Mouse (Mus musculus) adrenal gland, adult (tissue): ENCODE results near the gene Rtkn2.
A peak's percentile ranks its signal among the peaks of the same experiment; 100 is the strongest.

Experiments used
- DNase-seq, 2 experiments: peaks; one replicate each; pipeline ENCODE4 v3.0.0; 2022 to 2023; ENCODE audit warnings: low spot score in 1 of 2; ENCODE audit not compliant: inconsistent age in 2 of 2

Gene Rtkn2

GRCm38 (mm10) chr10:68072626-68073025, 93.3 kb downstream of the Rtkn2 start:
- DNase-seq = no peak

DNA sequence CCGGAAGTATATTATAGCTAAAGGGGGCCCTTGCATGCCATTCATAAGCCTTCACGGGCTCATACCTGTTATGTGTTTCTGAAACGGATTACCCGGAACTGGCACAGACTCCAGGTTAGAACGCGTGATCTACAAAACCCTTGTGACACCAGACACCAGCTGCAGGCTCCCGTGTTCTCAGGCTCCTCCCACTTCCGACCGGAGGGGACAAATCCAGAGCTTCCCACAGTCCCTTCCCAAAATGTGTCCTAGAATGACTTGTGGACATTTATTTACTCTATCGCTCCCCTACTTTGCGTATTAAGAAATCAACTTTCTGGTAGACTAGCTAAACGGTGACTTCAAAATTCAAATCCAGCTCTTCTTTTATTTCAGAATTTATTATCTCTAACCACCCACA, 94.9 kb downstream of the Rtkn2 start:
- no peak for DNase-seq

- DNase-seq = no peak
Observed at GRCm38 (mm10) chr10:68075181-68075580, 95.8 kb downstream of the Rtkn2 start.

DNA sequence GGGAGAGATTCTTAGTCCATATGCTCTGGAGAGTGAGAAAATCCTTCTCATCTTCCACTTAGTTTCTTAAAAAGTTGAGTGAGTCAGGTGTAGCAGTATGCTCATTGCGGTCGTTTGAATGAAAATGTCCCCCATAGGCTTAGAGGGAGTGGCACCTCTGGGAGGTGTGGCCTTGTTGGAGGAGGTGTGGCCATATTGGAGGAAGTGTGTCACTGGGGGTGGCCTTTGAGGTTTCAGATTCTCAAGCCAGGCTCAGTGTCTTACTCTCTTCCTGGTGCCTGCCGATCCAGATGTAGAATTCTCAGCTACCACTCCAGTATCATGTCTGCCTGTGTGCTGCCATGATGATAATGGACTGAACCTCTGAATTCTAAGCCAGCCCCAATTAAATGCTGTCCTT, 99.3 kb downstream of the Rtkn2 start:
- DNase-seq = no peak

- no peak for DNase-seq
Observed at GRCm38 (mm10) chr10:68079910-68080670, 100.7 kb downstream of the Rtkn2 start.

GRCm38 (mm10) chr10:68081712-68082111, 102.3 kb downstream of the Rtkn2 start:
- DNase-seq = no peak

GRCm38 (mm10) chr10:68085574-68085973, 106.2 kb downstream of the Rtkn2 start:
- DNase-seq = no peak

- no peak for DNase-seq
Observed at GRCm38 (mm10) chr10:68086973-68087372, 107.6 kb downstream of the Rtkn2 start.

DNA sequence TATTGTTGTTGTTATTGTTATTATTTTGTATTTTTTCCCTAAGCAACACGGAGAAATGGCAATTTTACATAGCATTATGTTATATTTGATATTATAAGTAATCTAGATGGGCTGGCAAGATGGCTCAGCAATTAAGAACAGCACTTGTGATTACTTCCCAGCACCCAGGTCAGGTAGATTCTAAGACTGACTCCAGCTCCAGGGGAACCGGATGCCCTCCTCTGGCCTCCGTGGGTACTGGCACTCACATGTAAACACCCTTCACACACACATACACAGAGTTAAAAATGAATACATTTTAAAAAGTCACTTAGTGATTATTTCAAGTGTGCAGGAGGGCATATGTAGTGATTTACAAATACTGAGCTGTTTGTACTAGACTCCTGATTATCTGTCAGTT, 108.4 kb downstream of the Rtkn2 start:
- DNase-seq = no peak

- peak in 1 of 2 experiments; percentile 47 for DNase-seq
Observed at GRCm38 (mm10) chr10:68089435-68090196, 110.2 kb downstream of the Rtkn2 start.

GRCm38 (mm10) chr10:68090197-68090535, 110.8 kb downstream of the Rtkn2 start:
- peak; percentile 66 to 95 for DNase-seq

GRCm38 (mm10) chr10:68090544-68090943, 111.2 kb downstream of the Rtkn2 start:
- DNase-seq = no peak

DNA sequence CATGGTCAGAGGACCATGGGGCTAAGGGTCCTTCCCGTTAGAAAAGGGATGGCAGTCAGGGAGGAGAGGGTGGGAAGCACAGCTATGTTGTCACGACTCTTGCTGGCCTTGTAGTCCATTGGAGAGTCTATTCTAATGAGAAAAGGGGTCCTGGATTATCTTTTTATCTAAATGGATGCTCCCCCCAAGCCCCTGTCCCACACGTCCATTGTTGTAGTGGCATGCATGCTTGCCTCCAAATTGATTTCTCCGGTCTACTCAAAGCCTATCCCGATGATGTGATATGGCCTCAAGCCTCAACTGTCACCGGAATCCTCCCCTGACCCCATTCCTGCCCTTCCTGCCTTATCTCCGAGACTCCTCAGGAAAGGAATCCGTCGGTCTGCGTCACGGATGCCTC, 111.6 kb downstream of the Rtkn2 start:
- DNase-seq = no peak

- DNase-seq = peak in 1 of 2 experiments; percentile 67
Observed at GRCm38 (mm10) chr10:68091840-68092239, 112.5 kb downstream of the Rtkn2 start.

- no peak for DNase-seq
Observed at GRCm38 (mm10) chr10:68093496-68093895, 114.1 kb downstream of the Rtkn2 start.

DNA sequence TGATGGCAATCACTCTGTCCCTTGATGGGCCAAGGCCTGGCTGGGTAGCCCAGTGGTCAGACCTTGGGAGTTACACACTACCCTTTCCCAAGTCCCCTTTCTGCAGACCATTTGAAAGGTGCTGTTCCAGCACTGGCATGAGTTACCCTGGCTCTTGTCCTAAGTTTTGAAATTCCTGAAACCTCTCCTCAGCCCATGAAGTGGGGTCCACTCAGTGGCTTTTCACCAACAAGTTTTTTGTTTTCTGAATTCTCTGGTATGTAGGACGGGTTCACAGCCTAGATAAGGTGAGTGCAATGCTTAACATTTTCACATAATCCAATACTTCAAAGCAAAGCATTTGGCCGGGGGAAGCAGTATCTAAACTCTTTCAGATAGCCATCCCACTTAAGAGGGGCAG, 115.8 kb downstream of the Rtkn2 start:
- no peak for DNase-seq

GRCm38 (mm10) chr10:68096395-68096794, 117.0 kb downstream of the Rtkn2 start:
- DNase-seq = no peak

DNA sequence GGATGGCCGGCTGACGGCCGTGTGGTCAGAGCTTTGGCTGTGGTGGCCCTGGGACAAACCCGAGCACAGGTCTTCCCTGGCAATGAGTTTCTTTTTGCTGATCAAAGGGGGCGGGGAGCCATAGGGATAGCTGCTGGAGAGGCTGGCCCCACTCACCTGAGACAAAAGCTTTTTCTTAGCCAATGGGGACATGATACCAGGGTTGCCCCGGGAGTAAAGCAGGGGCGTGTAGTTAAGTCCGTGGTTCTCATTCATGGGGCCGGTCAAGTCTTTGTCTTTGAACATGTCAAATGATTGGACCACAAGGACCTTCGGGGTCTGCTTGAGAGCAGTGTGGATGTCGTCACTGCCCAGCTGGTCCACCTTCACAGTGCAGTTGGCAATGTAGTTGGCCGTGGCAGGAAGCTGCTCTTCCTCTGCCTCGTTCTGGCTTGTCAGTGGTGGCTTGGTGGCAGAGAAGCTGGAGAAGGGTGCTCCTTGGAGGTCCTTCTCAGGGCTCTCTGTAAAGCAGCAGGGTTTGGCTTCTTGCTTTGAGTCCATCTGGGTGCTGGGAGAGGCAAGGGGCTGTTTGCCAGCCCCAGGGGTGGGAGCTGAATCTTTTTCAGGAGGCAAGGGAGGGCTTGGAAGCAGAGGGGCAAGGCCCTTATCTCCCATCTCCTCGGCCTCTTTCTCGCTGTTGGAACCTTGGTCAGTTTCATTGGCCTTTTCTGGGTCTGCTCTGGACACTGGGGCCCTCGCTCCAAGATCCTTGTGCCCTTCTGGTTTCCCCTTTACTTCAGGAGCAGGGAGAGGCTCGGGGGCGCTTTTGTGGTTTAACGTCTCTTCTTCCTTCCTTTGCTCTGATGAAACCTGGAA, 118.7 kb downstream of the Rtkn2 start:
- no peak for DNase-seq

DNA sequence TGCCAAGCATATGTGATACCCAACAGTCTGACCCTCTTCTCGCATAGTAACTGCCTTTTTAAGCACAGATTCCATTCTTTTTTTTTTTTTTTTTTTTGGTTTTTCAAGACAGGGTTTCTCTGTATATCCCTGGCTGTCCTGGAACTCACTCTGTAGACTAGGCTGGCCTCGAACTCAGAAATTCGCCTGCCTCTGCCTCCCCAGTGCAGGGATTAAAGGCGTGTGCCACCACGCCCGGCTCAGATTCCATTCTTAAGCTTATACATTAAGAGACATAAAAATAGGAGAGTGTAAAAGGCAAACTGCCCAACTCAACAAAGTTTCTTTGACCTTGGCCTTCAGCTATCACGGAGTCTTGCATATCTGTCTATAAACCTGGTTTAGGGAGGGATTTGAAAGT, 120.4 kb downstream of the Rtkn2 start:
- peak in 1 of 2 experiments; percentile 51 for DNase-seq

GRCm38 (mm10) chr10:68100506-68100905, 121.1 kb downstream of the Rtkn2 start:
- peak in 1 of 2 experiments; percentile 52 for DNase-seq

GRCm38 (mm10) chr10:68101251-68101650, 121.9 kb downstream of the Rtkn2 start:
- DNase-seq = peak in 1 of 2 experiments; percentile 35
